Mouse (Mus musculus): ENCODE data around the gene Pigl.
"Not testable (repeated sequence)": the region's sequence is repeated elsewhere in the genome, so short reads cannot be mapped to it uniquely, and the experiment has no call there.

DNA sequence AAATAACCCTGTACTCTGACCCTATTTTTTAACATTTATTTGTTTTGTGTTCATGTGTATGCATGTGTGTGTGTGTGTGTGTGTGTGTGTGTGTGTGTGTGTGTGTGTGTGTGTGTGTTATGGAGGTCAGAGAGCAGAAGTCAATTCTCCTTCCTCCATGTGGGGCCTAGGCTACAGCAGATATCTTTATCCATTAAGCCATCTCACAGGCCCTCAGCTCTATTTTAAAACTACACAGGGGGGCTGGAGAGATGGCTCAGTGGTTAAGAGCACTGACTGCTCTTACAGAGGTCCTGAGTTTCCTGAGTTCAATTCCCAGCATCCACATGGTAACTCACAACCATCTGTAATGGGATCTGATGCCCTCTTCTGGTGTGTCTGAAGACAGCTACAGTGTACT is 9.0 kb downstream of the Pigl start:
- TF ChIP-seq MYOD1 (IDR thresholded peaks at IDR 0.05; ENCODE audit: control insufficient read depth in 1 of 3, insufficient read length in 2 of 3, low read depth in 2 of 3); POLR2A (IDR thresholded peaks at IDR 0.05; ENCODE audit: insufficient read length, low read depth); POLR2AphosphoS2 (IDR thresholded peaks at IDR 0.05; ENCODE audit: insufficient read length, low read depth); E2F4 (IDR thresholded peaks at IDR 0.05; ENCODE audit: insufficient read depth); CEBPB (IDR thresholded peaks at IDR 0.05; ENCODE audit: insufficient read depth, poor library complexity, severe bottlenecking); USF1 (IDR thresholded peaks at IDR 0.05; ENCODE audit: low read depth); TCF12 (IDR thresholded peaks at IDR 0.05; ENCODE audit: insufficient read depth, poor library complexity, severe bottlenecking); REST (IDR thresholded peaks at IDR 0.05; ENCODE audit: insufficient read depth, insufficient read length); MAX (IDR thresholded peaks at IDR 0.05; ENCODE audit: low read depth): not testable (repeated sequence)

Data from myocyte (in vitro differentiated cells).